Mouse (Mus musculus) hindbrain, embryonic 16.5 days (tissue): ENCODE measurements at regions not wholly inside any gene's neighbourhood (a gene's known extent, or its start where the extent isn't known, plus 50 kb on each side); places are given as distances from the start of the nearest gene placed in this dataset.
"Not testable (repeated sequence)": the region's sequence is repeated elsewhere in the genome, so short reads cannot be mapped to it uniquely, and the experiment has no call there.

Experiments used
- ATAC-seq: fragments of 200-750 bp; cut with Nextera tagmentation; 2 replicates; pipeline ENCODE4 v1.8.0; 2017; ENCODE audit warnings: moderate TSS enrichment, moderate library complexity
- H3K27ac ChIP-seq: fragments of 300-500 bp; sonication (generic); 2 replicates; pipeline ENCODE4 v1.5.1; 2014; ENCODE audit warnings: low read depth, mild to moderate bottlenecking, control low read depth, low read length, moderate library complexity
- H3K27me3 ChIP-seq: fragments of 300-500 bp; sonication (generic); replicated peaks from 2 replicates; pipeline ENCODE4 v1.6.1; 2014; ENCODE audit warnings: low read length; ENCODE audit not compliant: control insufficient read depth, insufficient read depth
- H3K36me3 ChIP-seq: fragments of 300-500 bp; sonication (generic); 2 replicates; pipeline ENCODE4 v1.6.1; 2014; ENCODE audit warnings: mild to moderate bottlenecking, low read length, moderate library complexity, mixed read lengths; ENCODE audit not compliant: control insufficient read depth, insufficient read depth
- H3K4me1 ChIP-seq: fragments of 300-500 bp; sonication (generic); 2 replicates; pipeline ENCODE4 v1.6.1; 2014; ENCODE audit warnings: low read depth, low read length; ENCODE audit not compliant: control insufficient read depth, insufficient read depth
- H3K4me2 ChIP-seq: fragments of 300-500 bp; sonication (generic); 2 replicates; pipeline ENCODE4 v1.6.1; 2014; ENCODE audit warnings: mild to moderate bottlenecking, low read length, control low read depth, moderate library complexity
- H3K4me3 ChIP-seq: fragments of 300-500 bp; sonication (generic); 2 replicates; pipeline ENCODE4 v1.5.1; 2014; ENCODE audit warnings: mild to moderate bottlenecking, low read length, control low read depth, moderate library complexity
- H3K9ac ChIP-seq: fragments of 300-500 bp; sonication (generic); 2 replicates; pipeline ENCODE4 v1.6.1; 2014; ENCODE audit warnings: low read depth, mild to moderate bottlenecking, control low read depth, low read length, moderate library complexity
- H3K9me3 ChIP-seq: fragments of 300-500 bp; sonication (generic); 2 replicates; pipeline ENCODE4 v1.6.1; 2014; ENCODE audit warnings: mild to moderate bottlenecking, low read length, moderate library complexity; ENCODE audit not compliant: control insufficient read depth
- WGBS: fragments of 180-500 bp; shearing (Covaris S2); extraction: QIAGEN DNeasy Blood & Tissue Kit; methylation state at CpG from one replicate; pipeline ENCODE4 v1.1.7; 2014; 5-methylcytosine and 5-hydroxymethylcytosine counted together

DNA sequence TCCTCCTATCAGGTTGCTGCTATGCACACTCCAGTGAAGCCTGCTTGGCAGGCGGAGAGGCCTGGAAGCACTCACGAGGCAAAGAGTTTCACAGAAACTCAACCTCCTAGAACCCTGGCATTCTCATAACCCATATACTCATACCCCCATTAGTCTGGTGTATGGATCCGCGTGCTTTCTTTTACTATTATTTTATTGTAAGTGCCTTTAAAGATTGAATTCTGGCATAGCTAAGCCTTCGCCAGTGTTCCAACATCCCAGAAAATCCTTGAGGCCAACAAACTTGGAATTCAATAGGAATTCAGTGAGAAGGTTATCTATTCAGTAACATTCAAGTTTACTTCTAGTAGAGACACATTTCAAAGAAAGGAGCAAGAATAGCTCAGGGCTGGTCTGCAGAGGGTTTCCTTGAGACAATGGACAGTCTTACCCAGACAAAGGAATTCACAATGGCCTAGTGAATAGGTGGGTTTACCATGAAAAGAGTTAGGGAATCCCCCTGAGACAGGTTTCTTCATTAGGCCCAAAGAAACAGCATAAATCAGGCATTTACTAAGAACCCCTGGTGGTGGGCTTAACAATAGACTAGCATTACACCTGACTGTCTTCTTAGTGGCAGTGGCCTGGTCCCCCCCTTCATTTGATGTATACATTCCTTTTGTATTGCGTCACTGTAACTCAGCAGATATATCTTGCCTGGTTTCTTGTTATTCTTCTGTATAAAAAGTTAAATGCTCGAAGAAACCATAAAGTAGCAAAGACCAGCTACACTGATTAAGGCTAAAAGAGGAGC lies 80.8 kb upstream of the Gm15446 start:
- H3K36me3 ChIP-seq, H3K27me3 ChIP-seq, H3K9ac ChIP-seq, H3K27ac ChIP-seq, ATAC-seq, H3K9me3 ChIP-seq, H3K4me1 ChIP-seq, H3K4me2 ChIP-seq, H3K4me3 ChIP-seq: not testable (repeated sequence)
- 90% methylated on average over 7 of the region's 7 CpGs for WGBS

DNA sequence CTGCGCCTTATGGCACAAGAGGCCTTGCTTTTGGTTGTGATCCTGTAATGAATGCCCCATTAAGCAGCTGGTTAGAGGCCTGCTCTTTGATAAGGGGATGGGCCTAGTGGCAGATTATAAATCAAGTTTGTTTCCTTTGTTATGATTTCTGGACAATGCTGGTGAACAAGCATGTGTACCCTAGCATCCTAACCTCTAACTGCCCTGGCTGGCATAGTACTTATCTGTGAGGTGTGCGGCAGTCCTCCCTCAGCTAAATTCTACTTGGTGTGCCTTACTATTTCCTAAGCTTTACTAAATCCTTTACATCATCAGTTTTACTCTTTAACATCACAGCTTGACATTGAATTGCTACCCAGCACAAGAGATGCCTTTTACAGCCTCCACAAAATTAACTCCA lies 79.0 kb upstream of the Gm15446 start:
- H3K9ac ChIP-seq, result not testable (repeated sequence)
- H3K4me2 ChIP-seq, result peak overlapping the region; percentile 59

DNA sequence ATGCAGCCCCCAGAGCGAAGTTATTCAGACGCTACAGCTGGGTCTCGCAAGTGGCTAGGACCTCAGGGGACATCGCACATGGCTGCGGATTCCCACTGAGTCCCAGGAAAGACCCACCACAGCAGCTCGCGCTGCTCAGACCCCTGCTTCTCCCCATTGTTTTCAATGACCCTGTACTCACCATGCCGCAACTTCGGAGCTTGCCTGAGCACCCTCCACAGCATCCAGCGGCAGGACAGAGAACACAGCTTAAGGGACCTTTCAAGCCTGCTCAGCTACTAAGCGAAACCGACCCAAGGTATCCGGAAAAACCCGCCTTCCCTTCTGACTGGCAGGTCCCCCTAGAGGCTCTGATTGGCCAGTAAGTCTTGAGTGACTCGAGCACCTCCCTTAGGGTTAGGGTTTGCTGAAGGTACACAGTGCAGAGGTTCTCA lies 78.4 kb upstream of the Gm15446 start:
- H3K4me3 ChIP-seq, result peak overlapping the region; percentile 33
- no peaks in the 10 kb centered on the region for H3K9me3 ChIP-seq
- H3K9ac ChIP-seq, result no peak overlapping the region
- peak overlapping the region; percentile 59 for H3K4me2 ChIP-seq
- peak; percentile 76 for ATAC-seq
- WGBS, result 13% methylated on average over 15 of the region's 15 CpGs
- no peaks in the 10 kb centered on the region for H3K27me3 ChIP-seq
- no peaks in the 10 kb centered on the region for H3K36me3 ChIP-seq
- no peaks in the 10 kb centered on the region for H3K4me1 ChIP-seq
- no peak overlapping the region for H3K27ac ChIP-seq

More for the DNA sequence above, 79.0 kb upstream of the Gm15446 start:
- peak overlapping the region; percentile 33 for H3K4me3 ChIP-seq
- H3K27me3 ChIP-seq, H3K4me1 ChIP-seq, H3K27ac ChIP-seq, H3K36me3 ChIP-seq, H3K9me3 ChIP-seq, ATAC-seq: not testable (repeated sequence)
- WGBS, result 85% methylated on average over 2 of the region's 2 CpGs

DNA sequence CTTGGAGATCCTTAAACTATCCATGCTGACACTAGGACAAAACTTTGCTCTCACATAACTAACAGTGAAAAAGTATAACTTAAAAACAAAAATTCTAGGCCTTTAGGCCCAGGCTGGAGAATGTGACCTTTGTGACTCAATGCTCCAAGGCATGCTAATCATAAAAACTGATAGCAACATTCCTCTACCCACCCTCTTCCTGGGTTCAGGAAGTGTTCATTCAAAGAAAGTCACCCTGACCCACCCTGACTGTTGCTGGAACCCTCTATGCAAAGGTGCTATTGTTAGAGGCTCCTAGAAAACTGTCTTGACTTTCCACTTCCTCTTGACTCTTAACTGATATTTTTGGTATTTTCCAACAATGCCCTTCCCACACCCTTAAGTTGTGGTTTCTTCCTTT lies 72.0 kb upstream of the Gm15446 start:
- not testable (repeated sequence) for ATAC-seq, H3K4me1 ChIP-seq, H3K36me3 ChIP-seq, H3K9ac ChIP-seq, H3K4me2 ChIP-seq, H3K27ac ChIP-seq, H3K27me3 ChIP-seq, H3K9me3 ChIP-seq, H3K4me3 ChIP-seq

DNA sequence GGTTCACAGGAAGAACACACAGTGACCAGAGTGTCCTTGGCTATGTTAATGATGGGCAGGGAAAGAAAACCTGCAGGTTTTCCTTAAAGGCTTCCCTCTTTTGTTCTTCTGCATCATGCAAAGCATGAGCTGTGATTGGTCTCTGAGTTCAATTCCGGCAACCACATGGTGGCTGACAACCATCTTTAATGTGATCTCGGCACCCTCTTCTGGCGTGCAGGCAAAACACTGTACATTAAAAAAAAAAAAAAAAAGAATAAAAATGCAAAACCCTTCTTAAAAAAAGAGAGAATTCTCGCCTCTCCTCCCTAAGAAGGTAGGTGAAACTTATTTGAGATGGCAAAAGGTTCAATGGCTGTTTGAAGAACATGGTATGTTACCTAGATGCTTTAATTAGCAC lies 62.8 kb upstream of the Gm15446 start:
- Histone ChIP-seq H3K4me2 (no peak overlapping the region), H3K4me1 (no peaks in the 10 kb centered on the region), H3K27me3 (no peaks in the 10 kb centered on the region), H3K9me3 (no peaks in the 10 kb centered on the region), H3K4me3 (no peak overlapping the region), H3K27ac (no peak overlapping the region), H3K36me3 (no peaks in the 10 kb centered on the region), H3K9ac (no peak overlapping the region)
- ATAC-seq, result no peak
- 87% methylated on average over 4 of the region's 4 CpGs for WGBS

DNA sequence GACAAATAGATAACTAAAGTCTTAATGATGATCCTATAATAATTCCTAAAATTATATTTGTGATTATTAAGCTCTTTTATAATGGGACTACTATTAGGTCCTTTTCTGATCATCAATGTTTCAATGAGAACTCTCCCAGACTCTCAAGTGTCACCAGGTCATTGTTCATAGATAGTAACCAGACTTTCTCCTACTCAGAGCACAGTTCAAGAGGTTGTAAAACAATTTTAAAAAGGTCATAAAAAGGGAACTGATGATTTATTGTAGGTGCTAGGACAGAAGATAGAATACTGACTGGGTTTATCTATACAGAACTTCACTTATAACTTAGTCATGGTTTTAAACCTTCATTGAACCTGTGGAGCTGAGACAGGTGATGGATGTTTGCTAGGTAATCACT lies 58.7 kb upstream of the Gm15446 start:
- H3K27me3 ChIP-seq, H3K4me2 ChIP-seq, ATAC-seq, H3K4me3 ChIP-seq, H3K27ac ChIP-seq, H3K4me1 ChIP-seq, H3K9me3 ChIP-seq, H3K36me3 ChIP-seq, H3K9ac ChIP-seq: not testable (repeated sequence)

DNA sequence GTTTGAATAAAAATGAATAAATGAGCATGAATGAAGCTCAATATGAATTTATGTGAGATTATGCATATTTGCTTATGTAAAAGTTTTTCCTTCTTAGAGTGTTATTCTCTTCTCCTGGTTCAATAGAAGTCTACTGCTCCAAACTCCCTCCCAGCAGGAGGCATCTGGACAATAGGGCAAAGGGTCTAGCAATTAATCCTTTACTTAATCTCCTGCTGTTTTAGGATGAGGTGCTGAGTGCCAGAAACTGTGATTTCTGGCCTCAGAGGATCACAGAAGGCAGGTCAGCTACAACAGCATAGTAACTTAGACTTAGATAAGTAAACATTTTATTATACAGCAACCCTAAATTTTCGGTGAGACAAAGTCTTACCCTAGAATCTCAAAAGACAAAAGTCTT lies 57.6 kb upstream of the Gm15446 start:
- 74% methylated on average over 1 of the region's 1 CpGs for WGBS
- Histone ChIP-seq H3K9ac (no peak overlapping the region), H3K4me1 (no peaks in the 10 kb centered on the region; the same call in 1 of the 2 replicates), H3K27ac (no peak overlapping the region), H3K4me3 (no peak overlapping the region), H3K9me3 (no peaks in the 10 kb centered on the region), H3K36me3 (no peaks in the 10 kb centered on the region), H3K4me2 (no peak overlapping the region), H3K27me3 (no peaks in the 10 kb centered on the region)
- ATAC-seq, result no peak

DNA sequence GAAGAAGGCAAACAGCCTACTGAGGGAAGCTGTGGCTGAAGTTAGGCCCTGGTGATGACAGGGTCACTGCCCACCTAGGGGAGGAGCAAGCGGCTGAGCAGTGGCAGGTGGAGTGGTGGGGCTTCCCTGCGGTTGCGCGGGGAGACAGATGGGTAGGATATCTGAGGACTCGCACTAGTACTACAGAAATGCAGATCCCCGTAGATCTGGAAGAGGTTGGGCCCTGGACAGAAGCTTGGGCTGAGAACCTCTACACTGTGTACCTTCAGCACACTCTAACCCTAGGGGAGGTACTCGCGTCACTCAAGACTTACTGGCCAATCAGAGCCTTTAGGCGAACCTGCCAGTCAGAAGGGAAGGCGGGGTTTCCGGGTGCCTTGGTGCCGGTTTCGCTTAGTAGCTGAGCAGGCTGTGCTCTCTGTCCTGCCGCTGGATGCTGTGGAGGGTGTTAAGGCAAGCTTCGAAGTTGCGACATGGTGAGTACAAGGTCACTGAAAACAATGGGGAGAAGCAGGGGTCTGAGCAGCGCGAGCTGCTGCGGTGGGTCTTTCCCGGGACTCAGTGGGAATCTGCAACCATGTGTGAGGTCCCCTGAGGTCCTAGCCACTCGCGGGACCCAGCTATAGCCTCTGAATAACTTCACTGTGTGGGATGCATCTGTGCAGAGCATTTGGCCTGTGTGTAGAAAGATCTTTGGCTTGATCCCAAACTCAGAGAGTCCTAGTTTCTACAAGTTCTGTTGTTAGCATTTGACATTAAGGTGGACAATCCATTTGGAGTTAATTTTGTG lies 56.7 kb upstream of the Gm15446 start:
- peak; percentile 100 for ATAC-seq
- Histone ChIP-seq H3K4me2 (peak overlapping the region; percentile 57), H3K36me3 (no peaks in the 10 kb centered on the region), H3K9me3 (no peaks in the 10 kb centered on the region), H3K9ac (peak overlapping the region; percentile 69), H3K4me1 (no peaks in the 10 kb centered on the region; the same call in 1 of the 2 replicates), H3K4me3 (peak overlapping the region; percentile 54), H3K27ac (peak overlapping the region; percentile 73), H3K27me3 (no peaks in the 10 kb centered on the region)
- 0% methylated on average over 20 of the region's 22 CpGs for WGBS

DNA sequence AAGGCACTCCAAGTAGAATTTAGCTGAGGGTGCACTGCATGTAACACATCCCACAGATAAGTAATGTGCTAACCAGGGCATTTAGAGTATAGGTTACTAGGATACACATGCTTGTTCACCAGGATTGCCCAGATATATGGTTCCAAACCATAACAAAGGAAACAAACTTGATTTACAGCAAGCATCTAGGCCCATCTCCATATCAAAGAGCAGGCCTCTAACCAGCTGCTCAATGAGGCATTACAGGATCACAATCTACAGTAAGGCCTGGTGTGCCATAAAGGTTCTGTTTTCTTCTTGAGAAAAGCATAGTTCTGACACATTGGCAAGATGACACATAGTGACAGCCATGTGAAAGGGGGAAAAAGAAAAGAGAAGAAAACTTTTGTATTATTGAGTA lies 56.0 kb upstream of the Gm15446 start:
- not testable (repeated sequence) for H3K9ac ChIP-seq, H3K27ac ChIP-seq, ATAC-seq, H3K4me1 ChIP-seq, H3K9me3 ChIP-seq, H3K27me3 ChIP-seq, H3K36me3 ChIP-seq
- H3K4me2 ChIP-seq, result peak overlapping the region; percentile 57
- peak overlapping the region; percentile 54 for H3K4me3 ChIP-seq
